Mouse (Mus musculus) megakaryocyte-erythroid progenitor cell, adult 5-6 weeks (primary cell): ENCODE measurements around the gene Svs1. TPM values are rescaled to one million over a fixed set of nuclear protein-coding genes. Genes with fewer than 3 reads are reported as not detected.

Experiments
- ATAC-seq: replicated peaks from 2 replicates; pipeline ENCODE4 v1.8.0; 2016; ENCODE audit warnings: mild to moderate bottlenecking, inconsistent platforms; ENCODE audit not compliant: severe bottlenecking, poor library complexity, low FRiP score, low TSS enrichment
- total RNA-seq, 2 experiments: library from RNA; stranded (forward) in 1 of 2; stranded (reverse) in 1 of 2; fragments of 200-1000, 215-1000 nt in 1 of 2; fragments of >200 nt in 1 of 2; fragmentation: Nextera tagmentation in 1 of 2; gene quantifications; 2 replicates each; pipeline ENCODE4 v1.2.3; 2014 to 2017

The Svs1 gene
- total RNA-seq, 2 experiments from 2014 or later, result not detected

DNA sequence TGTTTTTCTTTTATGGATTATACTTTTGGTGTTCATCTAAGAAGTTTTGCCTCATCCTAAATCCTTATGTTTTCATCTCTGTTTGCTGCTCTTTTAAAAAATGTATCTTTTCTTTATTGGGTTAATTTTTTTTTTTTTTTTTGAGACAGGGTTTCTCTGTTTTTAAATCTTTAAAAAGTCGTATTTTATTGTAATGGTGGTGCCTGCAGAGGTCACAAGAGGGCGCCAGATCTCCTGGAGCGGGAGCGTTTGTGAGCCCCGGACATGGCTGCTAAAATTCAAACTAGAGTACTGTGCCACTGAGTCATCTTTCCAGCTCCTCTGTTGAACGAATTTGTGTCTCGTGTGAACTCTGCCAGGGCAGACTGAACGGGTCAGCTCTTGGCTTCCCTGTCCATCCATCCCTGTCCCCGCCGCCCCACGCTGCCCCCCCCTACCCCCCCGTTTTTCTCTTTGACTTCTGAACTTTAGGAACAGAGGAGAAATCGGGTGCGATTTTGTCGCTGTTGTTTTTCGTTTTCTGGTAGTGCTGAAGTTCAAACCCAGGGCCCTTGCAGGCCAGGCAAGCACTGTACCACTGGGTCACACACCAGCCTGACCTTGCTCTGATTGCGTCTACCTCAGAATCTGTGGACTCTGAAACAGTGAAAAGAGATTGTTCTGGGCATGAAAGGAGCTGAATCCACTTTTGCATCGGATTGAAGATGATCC lies 53.0 kb downstream of the Svs1 start:
- ATAC-seq, result peak; percentile 71

Other genes starting within 250 kb of the Svs1 start
- gene Gimap1, start 247.8 kb upstream of the Svs1 start, total RNA-seq (2014; fragmentation: Nextera tagmentation), result 4.8 and 20.1 TPM in 2 replicates
- 10.8 and 12.9 TPM in 2 replicates for gene Gimap1, start 247.8 kb upstream of the Svs1 start, total RNA-seq (2017)
- 6.1 and 11.7 TPM in 2 replicates for gene Gimap5, start 240.7 kb upstream of the Svs1 start, total RNA-seq (2014; fragmentation: Nextera tagmentation)
- 1.5 and 5.8 TPM in 2 replicates for gene Gimap5, start 240.7 kb upstream of the Svs1 start, total RNA-seq (2017)
- gene Gimap3, start 216.0 kb upstream of the Svs1 start, total RNA-seq (2014; fragmentation: Nextera tagmentation), result 6.4 and 19.7 TPM in 2 replicates
- gene Gimap3, start 216.0 kb upstream of the Svs1 start, total RNA-seq (2017), result 0.88 and 6.2 TPM in 2 replicates
- gene Tmem176a, start 145.9 kb upstream of the Svs1 start, total RNA-seq (2014; fragmentation: Nextera tagmentation), result 5.4 and 11.3 TPM in 2 replicates
- 5.1 and 31.3 TPM in 2 replicates for gene Tmem176a, start 145.9 kb upstream of the Svs1 start, total RNA-seq (2017)
- 6.7 and 12.4 TPM in 2 replicates for gene Tmem176b, start 145.4 kb upstream of the Svs1 start, total RNA-seq (2014; fragmentation: Nextera tagmentation)
- 14.4 and 24.5 TPM in 2 replicates for gene Tmem176b, start 145.4 kb upstream of the Svs1 start, total RNA-seq (2017)
- gene Aoc1, start 114.0 kb upstream of the Svs1 start, total RNA-seq (2014; fragmentation: Nextera tagmentation), result 0.30 TPM in 1 of 2 replicates, not detected in the other
- not detected in 2 replicates for gene Aoc1, start 114.0 kb upstream of the Svs1 start, total RNA-seq (2017)
- gene 1600015I10Rik, start 57.0 kb upstream of the Svs1 start, total RNA-seq (2014; fragmentation: Nextera tagmentation), result not detected in 2 replicates
- not detected in 2 replicates for gene 1600015I10Rik, start 57.0 kb upstream of the Svs1 start, total RNA-seq (2017)
- not detected in 2 replicates for gene Doxl2, start 11.9 kb upstream of the Svs1 start, total RNA-seq (2014; fragmentation: Nextera tagmentation)
- gene Doxl2, start 11.9 kb upstream of the Svs1 start, total RNA-seq (2017), result not detected in 2 replicates
- not detected in 2 replicates for gene Gpnmb, start 49.7 kb downstream of the Svs1 start, total RNA-seq (2014; fragmentation: Nextera tagmentation)
- not detected in 2 replicates for gene Gpnmb, start 49.7 kb downstream of the Svs1 start, total RNA-seq (2017)
- 20.5 and 32.3 TPM in 2 replicates for gene Malsu1, start 86.9 kb downstream of the Svs1 start, total RNA-seq (2014; fragmentation: Nextera tagmentation)
- 7.7 and 37.2 TPM in 2 replicates for gene Malsu1, start 86.9 kb downstream of the Svs1 start, total RNA-seq (2017)
- gene Igf2bp3, start 228.1 kb downstream of the Svs1 start, total RNA-seq (2014; fragmentation: Nextera tagmentation), result 0.17 TPM in 1 of 2 replicates, not detected in the other
- gene Igf2bp3, start 228.1 kb downstream of the Svs1 start, total RNA-seq (2017), result not detected in 2 replicates